Mouse (Mus musculus): ENCODE measurements around the gene Actn2.

Gene Actn2

GRCm38 (mm10) chr13:12314173-12314572, 26.4 kb downstream of the Actn2 start:
- no peak for DNase-seq (ENCODE audit: low spot score in 2 of 2)

- DNase-seq (ENCODE audit: low spot score in 2 of 2): no peak
These were observed 28.5 kb downstream of the Actn2 start for GRCm38 (mm10) chr13:12311930-12312492.

- DNase-seq (ENCODE audit: low spot score in 2 of 2): no peak
These were observed 29.2 kb downstream of the Actn2 start for GRCm38 (mm10) chr13:12311371-12311770.

GRCm38 (mm10) chr13:12309446-12309845, 31.1 kb downstream of the Actn2 start:
- DNase-seq (ENCODE audit: low spot score in 2 of 2): no peak

GRCm38 (mm10) chr13:12308878-12309277, 31.7 kb downstream of the Actn2 start:
- no peak for DNase-seq (ENCODE audit: low spot score in 2 of 2)

GRCm38 (mm10) chr13:12308473-12308872, 32.1 kb downstream of the Actn2 start:
- no peak for DNase-seq (ENCODE audit: low spot score in 2 of 2)

GRCm38 (mm10) chr13:12307286-12307685, 33.3 kb downstream of the Actn2 start:
- no peak for DNase-seq (ENCODE audit: low spot score in 2 of 2)

- no peak for DNase-seq (ENCODE audit: low spot score in 2 of 2)
These were observed 35.0 kb downstream of the Actn2 start for GRCm38 (mm10) chr13:12305540-12305939.

- DNase-seq (ENCODE audit: low spot score in 2 of 2): no peak
These were observed 35.6 kb downstream of the Actn2 start for GRCm38 (mm10) chr13:12304991-12305390.

GRCm38 (mm10) chr13:12297777-12298176, 42.8 kb downstream of the Actn2 start:
- no peak for DNase-seq (ENCODE audit: low spot score in 2 of 2)

- DNase-seq (ENCODE audit: low spot score in 2 of 2): no peak
These were observed 43.9 kb downstream of the Actn2 start for GRCm38 (mm10) chr13:12296701-12297100.

GRCm38 (mm10) chr13:12293810-12294209, 46.8 kb downstream of the Actn2 start:
- no peak for DNase-seq (ENCODE audit: low spot score in 2 of 2)

GRCm38 (mm10) chr13:12290700-12291099, 49.9 kb downstream of the Actn2 start:
- DNase-seq (ENCODE audit: low spot score in 2 of 2): no peak

GRCm38 (mm10) chr13:12284528-12284927, 56.0 kb downstream of the Actn2 start:
- DNase-seq (ENCODE audit: low spot score in 2 of 2): no peak

GRCm38 (mm10) chr13:12283826-12284225, 56.7 kb downstream of the Actn2 start:
- no peak for DNase-seq (ENCODE audit: low spot score in 2 of 2)

- DNase-seq (ENCODE audit: low spot score in 2 of 2): no peak
These were observed 65.8 kb downstream of the Actn2 start for GRCm38 (mm10) chr13:12274721-12275120.

- DNase-seq (ENCODE audit: low spot score in 2 of 2): no peak
These were observed 66.3 kb downstream of the Actn2 start for GRCm38 (mm10) chr13:12274220-12274619.

GRCm38 (mm10) chr13:12272953-12273352, 67.6 kb downstream of the Actn2 start:
- DNase-seq (ENCODE audit: low spot score in 2 of 2): peak in 1 of 2 experiments; percentile 30

- no peak for DNase-seq (ENCODE audit: low spot score in 2 of 2)
These were observed 72.6 kb downstream of the Actn2 start for GRCm38 (mm10) chr13:12267971-12268370.

GRCm38 (mm10) chr13:12267097-12267496, 73.5 kb downstream of the Actn2 start:
- DNase-seq (ENCODE audit: low spot score in 2 of 2): no peak

- no peak for DNase-seq (ENCODE audit: low spot score in 2 of 2)
These were observed 76.6 kb downstream of the Actn2 start for GRCm38 (mm10) chr13:12263996-12264395.

GRCm38 (mm10) chr13:12261505-12261904, 79.1 kb downstream of the Actn2 start:
- no peak for DNase-seq (ENCODE audit: low spot score in 2 of 2)

GRCm38 (mm10) chr13:12257391-12258380, 82.9 kb downstream of the Actn2 start, which contains the start of gene Mtr:
TSS of gene Mtr (minus strand) at chr13:12258113.
- DNase-seq (ENCODE audit: low spot score in 2 of 2): peak; percentile 95 to 96
